Mouse (Mus musculus): Measurements from ENCODE around the gene Tkt. TPM values are rescaled to one million over a fixed set of nuclear protein-coding genes. Genes with fewer than 3 reads are reported as not detected.

Gene Tkt
- total and polyA plus RNA-seq, 2 experiments from 2014 or later = 37.8 to 108 TPM

- WGBS = 85% methylated on average over 4 of the region's 4 CpGs
- Histone ChIP-seq H3K27ac (ENCODE audit: low read depth) (no peak overlapping the region), H3K36me3 (replicated peaks; ENCODE audit: control insufficient read depth, insufficient read depth, low read length) (peaks cover 12% of the 10 kb centered on the region), H3K4me1 (ENCODE audit: control insufficient read depth, insufficient read depth) (peaks cover 42% of the 10 kb centered on the region), H3K4me2 (ENCODE audit: low read depth, low read length) (no peak overlapping the region), H3K4me3 (ENCODE audit: low read depth, low read length) (no peak overlapping the region), H3K9ac (replicated peaks; ENCODE audit: low read depth, low read length) (no peak overlapping the region), H3K27me3 (ENCODE audit: control insufficient read depth, insufficient read depth, low read length) (no peaks in the 10 kb centered on the region), H3K9me3 (replicated peaks; ENCODE audit: control insufficient read depth, low read length) (no peaks in the 10 kb centered on the region)
- no peak for TF ChIP-seq EP300 (IDR thresholded peaks at IDR 0.05; ENCODE audit: low read depth)
- no peak for TF ChIP-seq CTCF (IDR thresholded peaks at IDR 0.05; ENCODE audit: low read depth)
- DNase-seq (ENCODE audit: low spot score) (no peak), ATAC-seq (ENCODE audit: insufficient read depth, low read depth) (no peak)
Observed at GRCm38 (mm10) chr14:30553185-30553584, 5.0 kb downstream of the Tkt start.

- Histone ChIP-seq H3K36me3 (replicated peaks; ENCODE audit: control insufficient read depth, insufficient read depth, low read length) (peaks cover 39% of the 10 kb centered on the region), H3K9ac (replicated peaks; ENCODE audit: low read depth, low read length) (no peak overlapping the region), H3K4me3 (ENCODE audit: low read depth, low read length) (no peak overlapping the region), H3K27me3 (ENCODE audit: control insufficient read depth, insufficient read depth, low read length) (no peaks in the 10 kb centered on the region), H3K9me3 (replicated peaks; ENCODE audit: control insufficient read depth, low read length) (no peaks in the 10 kb centered on the region), H3K27ac (ENCODE audit: low read depth) (no peak overlapping the region), H3K4me2 (ENCODE audit: low read depth, low read length) (no peak overlapping the region), H3K4me1 (ENCODE audit: control insufficient read depth, insufficient read depth) (peaks cover 19% of the 10 kb centered on the region; the same call in 1 of the 2 replicates)
- WGBS = 88% methylated on average over 2 of the region's 2 CpGs
- ATAC-seq (ENCODE audit: insufficient read depth, low read depth) (no peak), DNase-seq (ENCODE audit: low spot score) (no peak)
- TF ChIP-seq EP300 (IDR thresholded peaks at IDR 0.05; ENCODE audit: low read depth) = no peak
- TF ChIP-seq CTCF (IDR thresholded peaks at IDR 0.05; ENCODE audit: low read depth) = no peak
Observed at GRCm38 (mm10) chr14:30556651-30557050, 8.5 kb downstream of the Tkt start.

- TF ChIP-seq EP300 (IDR thresholded peaks at IDR 0.05; ENCODE audit: low read depth) (no peak), CTCF (IDR thresholded peaks at IDR 0.05; ENCODE audit: low read depth) (no peak)
- Histone ChIP-seq H3K9me3 (replicated peaks; ENCODE audit: control insufficient read depth, low read length) (no peaks in the 10 kb centered on the region), H3K9ac (replicated peaks; ENCODE audit: low read depth, low read length) (no peak overlapping the region), H3K4me2 (ENCODE audit: low read depth, low read length) (no peak overlapping the region), H3K4me3 (ENCODE audit: low read depth, low read length) (no peak overlapping the region), H3K27ac (ENCODE audit: low read depth) (peak overlapping the region; percentile 40), H3K36me3 (replicated peaks; ENCODE audit: control insufficient read depth, insufficient read depth, low read length) (peaks cover 39% of the 10 kb centered on the region), H3K4me1 (ENCODE audit: control insufficient read depth, insufficient read depth) (peaks cover 10% of the 10 kb centered on the region; the same call in 1 of the 2 replicates), H3K27me3 (ENCODE audit: control insufficient read depth, insufficient read depth, low read length) (no peaks in the 10 kb centered on the region)
- ATAC-seq (ENCODE audit: insufficient read depth, low read depth) (peak; percentile 24; the same call in 1 of the 2 replicates), DNase-seq (ENCODE audit: low spot score) (no peak)
- WGBS = 51% methylated on average over 9 of the region's 9 CpGs
Observed at GRCm38 (mm10) chr14:30557730-30558129, 9.6 kb downstream of the Tkt start.

GRCm38 (mm10) chr14:30559321-30559850 lies 11.2 kb downstream of the Tkt start:
- Histone ChIP-seq H3K27ac (ENCODE audit: low read depth) (no peak overlapping the region), H3K9me3 (replicated peaks; ENCODE audit: control insufficient read depth, low read length) (no peaks in the 10 kb centered on the region), H3K4me3 (ENCODE audit: low read depth, low read length) (no peak overlapping the region), H3K9ac (replicated peaks; ENCODE audit: low read depth, low read length) (no peak overlapping the region), H3K36me3 (replicated peaks; ENCODE audit: control insufficient read depth, insufficient read depth, low read length) (peaks cover 39% of the 10 kb centered on the region), H3K27me3 (ENCODE audit: control insufficient read depth, insufficient read depth, low read length) (no peaks in the 10 kb centered on the region), H3K4me2 (ENCODE audit: low read depth, low read length) (no peak overlapping the region), H3K4me1 (ENCODE audit: control insufficient read depth, insufficient read depth) (peaks cover 15% of the 10 kb centered on the region; the same call in 1 of the 2 replicates)
- DNase-seq (ENCODE audit: low spot score) = no peak
- WGBS = 87% methylated on average over 17 of the region's 17 CpGs
- TF ChIP-seq CTCF (IDR thresholded peaks at IDR 0.05; ENCODE audit: low read depth) (no peak), EP300 (IDR thresholded peaks at IDR 0.05; ENCODE audit: low read depth) (no peak)
- ATAC-seq (ENCODE audit: insufficient read depth, low read depth) = no peak

GRCm38 (mm10) chr14:30560803-30561389 lies 12.7 kb downstream of the Tkt start:
- Histone ChIP-seq H3K36me3 (replicated peaks; ENCODE audit: control insufficient read depth, insufficient read depth, low read length) (peaks cover 50% of the 10 kb centered on the region), H3K27me3 (ENCODE audit: control insufficient read depth, insufficient read depth, low read length) (no peaks in the 10 kb centered on the region), H3K4me3 (ENCODE audit: low read depth, low read length) (no peak overlapping the region), H3K4me1 (ENCODE audit: control insufficient read depth, insufficient read depth) (peaks cover 18% of the 10 kb centered on the region; the same call in 1 of the 2 replicates), H3K9ac (replicated peaks; ENCODE audit: low read depth, low read length) (no peak overlapping the region), H3K27ac (ENCODE audit: low read depth) (no peak overlapping the region), H3K4me2 (ENCODE audit: low read depth, low read length) (no peak overlapping the region), H3K9me3 (replicated peaks; ENCODE audit: control insufficient read depth, low read length) (no peaks in the 10 kb centered on the region)
- TF ChIP-seq EP300 (IDR thresholded peaks at IDR 0.05; ENCODE audit: low read depth) = no peak
- no peak for TF ChIP-seq CTCF (IDR thresholded peaks at IDR 0.05; ENCODE audit: low read depth)
- no peak for ATAC-seq (ENCODE audit: insufficient read depth, low read depth)
- DNase-seq (ENCODE audit: low spot score) = no peak
- WGBS = 89% methylated on average over 13 of the region's 13 CpGs
